Mouse (Mus musculus) stomach, postnatal 0 days (tissue): ENCODE data around the gene Derl3. TPM values are rescaled to one million over a fixed set of nuclear protein-coding genes. Genes with fewer than 3 reads are reported as not detected.
A peak's percentile ranks its signal among the peaks of the same experiment; 100 is the strongest.

Experiments used
- ATAC-seq: fragments of 200-750 bp; cut with Nextera tagmentation; 2 replicates; pipeline ENCODE4 v1.8.0; 2017; ENCODE audit not compliant: low FRiP score, low TSS enrichment
- DNase-seq: peaks from one replicate; pipeline ENCODE4 v3.0.0-alpha.2; 2016; ENCODE audit warnings: low spot score
- H3K27ac ChIP-seq: fragments of 300-500 bp; sonication (generic); replicated peaks from 2 replicates; pipeline ENCODE4 v1.5.1; 2014; ENCODE audit warnings: mild to moderate bottlenecking, control low read depth
- H3K27me3 ChIP-seq: fragments of 300-500 bp; sonication (generic); 2 replicates; pipeline ENCODE4 v1.6.1; 2014; ENCODE audit warnings: low read length; ENCODE audit not compliant: control insufficient read depth, insufficient read depth
- H3K36me3 ChIP-seq: fragments of 300-500 bp; sonication (generic); 2 replicates; pipeline ENCODE4 v1.6.1; 2014; ENCODE audit warnings: low read length, mixed read lengths; ENCODE audit not compliant: control insufficient read depth, insufficient read depth
- H3K4me1 ChIP-seq: fragments of 300-500 bp; sonication (generic); replicated peaks from 2 replicates; pipeline ENCODE4 v1.6.1; 2014; ENCODE audit warnings: antibody characterized with exemption; ENCODE audit not compliant: control insufficient read depth, insufficient read depth
- H3K4me2 ChIP-seq: fragments of 300-500 bp; sonication (generic); replicated peaks from 2 replicates; pipeline ENCODE4 v1.6.1; 2014; ENCODE audit warnings: low read depth, mild to moderate bottlenecking, control low read depth, moderate library complexity
- H3K4me3 ChIP-seq: fragments of 300-500 bp; sonication (generic); 2 replicates; pipeline ENCODE4 v1.5.1; 2014; ENCODE audit warnings: low read depth, low read length, control low read depth
- H3K9ac ChIP-seq: fragments of 300-500 bp; sonication (generic); 2 replicates; pipeline ENCODE4 v1.6.1; 2014; ENCODE audit warnings: mild to moderate bottlenecking, low read length, control low read depth, mixed read lengths
- H3K9me3 ChIP-seq: fragments of 300-500 bp; sonication (generic); 2 replicates; pipeline ENCODE4 v1.6.1; 2016; ENCODE audit warnings: low read length; ENCODE audit not compliant: control insufficient read depth
- CTCF ChIP-seq: IDR thresholded peaks from 2 replicates; pipeline ENCODE4 v1.5.1; 2016; ENCODE audit warnings: antibody characterized with exemption, low read depth, mild to moderate bottlenecking, moderate library complexity
- EP300 ChIP-seq: optimal IDR thresholded peaks from 2 replicates; pipeline ENCODE3; 2016; ENCODE audit warnings: antibody characterized with exemption
- WGBS: fragments of 180-500 bp; shearing (Covaris S2); extraction: QIAGEN DNeasy Blood & Tissue Kit; methylation state at CpG from one replicate; pipeline ENCODE4 v1.1.7; 2014; 5-methylcytosine and 5-hydroxymethylcytosine counted together
- polyA plus RNA-seq: library from polyadenylated mRNA; unstranded; fragments of >200 nt; fragmentation: Nextera tagmentation; extraction: Ambion mirVana; gene quantifications from 2 replicates; pipeline ENCODE4 v1.2.1, GENCODE M21; 2015

Gene Derl3
- polyA plus RNA-seq, 1 experiment from 2014 or later, result 23.6 TPM

DNA sequence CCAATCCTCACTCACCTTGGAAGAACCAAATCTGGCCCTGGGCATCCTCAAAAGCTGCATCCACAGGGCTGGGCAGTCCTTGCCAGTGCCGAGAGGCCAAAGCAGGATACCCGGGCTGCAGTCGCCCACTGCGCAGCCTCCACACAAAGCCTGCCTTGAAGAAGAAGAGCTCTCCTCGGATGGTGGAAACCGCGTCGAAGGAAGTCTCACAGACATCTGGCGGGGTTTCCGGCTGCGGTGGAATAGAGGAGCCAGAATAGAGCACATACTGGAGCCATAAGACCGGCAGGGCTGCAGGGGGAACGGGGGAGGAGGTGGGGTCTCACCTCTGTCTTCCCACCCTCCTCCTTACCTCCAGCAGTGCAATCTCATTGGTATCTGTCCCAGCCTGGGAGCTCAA, 33.2 kb downstream of the Derl3 start:
- no peak for TF ChIP-seq CTCF
- TF ChIP-seq EP300, result no peak
- H3K36me3 ChIP-seq, result peaks cover 4% of the 10 kb centered on the region; the same call in 1 of the 2 replicates
- 86% methylated on average over 13 of the region's 13 CpGs for WGBS

DNA sequence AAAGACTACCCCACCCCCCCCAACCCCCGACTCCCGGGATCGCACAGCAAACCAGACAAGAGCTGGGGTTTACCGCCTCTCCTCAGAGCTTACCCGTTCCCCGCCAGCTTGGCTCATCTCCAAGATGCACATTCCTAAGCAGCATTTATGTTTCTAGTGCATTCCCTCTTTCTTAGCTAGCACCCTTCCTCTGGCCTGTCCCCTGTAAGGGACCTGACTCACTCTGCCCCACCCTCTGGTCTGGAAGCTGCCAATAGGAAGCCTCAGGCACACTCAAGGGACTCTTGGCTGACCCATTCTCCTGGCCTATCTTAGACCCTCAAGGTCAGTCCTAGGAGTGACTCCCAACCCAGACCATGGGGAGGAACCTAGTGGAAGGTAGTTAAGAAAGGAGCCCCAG, 37.1 kb downstream of the Derl3 start:
- WGBS, result 12% methylated on average over 6 of the region's 6 CpGs
- Histone ChIP-seq H3K4me3 (no peak overlapping the region), H3K36me3 (peaks cover 4% of the 10 kb centered on the region; the same call in 1 of the 2 replicates), H3K9me3 (no peaks in the 10 kb centered on the region), H3K9ac (no peak overlapping the region), H3K4me1 (peaks cover 4% of the 10 kb centered on the region; the same call in 1 of the 2 replicates), H3K4me2 (0 out of 2 replicates have a peak overlapping the region, but pooled peaks have one; percentile 14), H3K27ac (no peak overlapping the region), H3K27me3 (no peaks in the 10 kb centered on the region)
- DNase-seq (no peak), ATAC-seq (no peak)
- TF ChIP-seq CTCF (no peak), EP300 (no peak)

More for the DNA sequence above, 33.2 kb downstream of the Derl3 start:
- Histone ChIP-seq H3K27me3 (no peaks in the 10 kb centered on the region), H3K4me1 (no peaks in the 10 kb centered on the region), H3K9me3 (no peaks in the 10 kb centered on the region), H3K4me2 (no peak overlapping the region), H3K27ac (no peak overlapping the region), H3K4me3 (no peak overlapping the region), H3K9ac (no peak overlapping the region)
- DNase-seq (no peak), ATAC-seq (no peak)

DNA sequence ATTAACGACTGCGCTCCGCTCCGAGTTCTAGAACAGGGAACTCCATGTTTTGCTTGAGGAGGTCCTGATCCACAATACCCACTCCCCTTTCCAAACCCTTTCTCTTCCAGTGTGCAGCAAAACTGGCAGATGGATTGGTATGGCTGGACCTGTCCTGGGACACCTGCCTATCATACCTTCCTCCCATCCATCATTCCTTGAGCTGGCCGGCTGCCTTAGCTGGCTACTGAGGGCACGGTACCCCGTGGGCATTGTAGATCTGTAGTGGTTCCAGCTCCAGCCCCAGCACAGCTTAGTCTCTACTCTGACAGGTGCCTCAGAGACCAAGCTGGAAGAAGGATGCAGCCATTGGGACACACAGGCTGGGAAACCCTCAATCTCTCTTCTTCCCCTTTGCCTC, 38.1 kb downstream of the Derl3 start:
- peak overlapping the region; percentile 91 for H3K4me2 ChIP-seq
- H3K36me3 ChIP-seq, result peaks cover under 1% of the 10 kb centered on the region; the same call in 1 of the 2 replicates
- no peaks in the 10 kb centered on the region for H3K9me3 ChIP-seq
- no peak for TF ChIP-seq CTCF
- TF ChIP-seq EP300, result no peak
- H3K4me3 ChIP-seq, result peak overlapping the region; percentile 58; the same call in 1 of the 2 replicates
- no peaks in the 10 kb centered on the region for H3K27me3 ChIP-seq
- 12% methylated on average over 7 of the region's 7 CpGs for WGBS
- H3K27ac ChIP-seq, result no peak overlapping the region
- peak overlapping the region; percentile 82; the same call in 1 of the 2 replicates for H3K9ac ChIP-seq
- no peak for DNase-seq
- ATAC-seq, result no peak
- peaks cover 6% of the 10 kb centered on the region; the same call in 1 of the 2 replicates for H3K4me1 ChIP-seq

DNA sequence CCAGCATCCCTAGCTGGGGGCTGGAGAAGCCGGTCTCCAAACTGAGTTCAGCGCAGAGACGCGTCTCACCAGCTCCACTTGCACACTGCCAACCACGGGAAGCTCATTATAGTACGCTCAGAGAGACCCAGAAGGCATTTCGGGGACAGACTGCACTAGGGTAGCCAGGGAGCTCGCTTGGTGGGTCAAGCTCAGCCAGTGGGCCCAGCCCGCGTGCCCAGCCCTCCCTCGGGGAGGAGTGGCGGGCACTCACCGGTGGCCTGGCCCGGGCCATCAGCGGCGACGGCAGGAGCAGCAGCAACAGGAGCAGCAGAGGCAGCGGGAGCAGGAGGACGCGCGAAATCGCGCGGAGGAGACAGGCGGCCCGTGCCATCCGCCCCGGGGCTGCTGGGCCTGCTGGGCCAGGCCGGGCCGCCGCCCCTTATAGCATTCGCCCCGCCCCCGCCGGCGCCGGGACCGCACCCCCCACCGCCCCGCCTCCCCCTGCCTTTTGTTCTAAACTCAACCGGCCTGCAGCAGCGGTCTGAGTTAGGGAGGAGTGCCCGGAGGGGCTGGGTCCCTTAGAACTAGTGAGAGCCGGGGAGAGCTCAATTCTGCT, 39.0 kb downstream of the Derl3 start:
- Histone ChIP-seq H3K4me1 (peaks cover 11% of the 10 kb centered on the region), H3K9me3 (no peaks in the 10 kb centered on the region), H3K27ac (peak overlapping the region; percentile 45; the same call in 1 of the 2 replicates), H3K4me3 (peak overlapping the region; percentile 58), H3K9ac (peak overlapping the region; percentile 82), H3K27me3 (no peaks in the 10 kb centered on the region), H3K4me2 (peak overlapping the region; percentile 91), H3K36me3 (no peaks in the 10 kb centered on the region)
- 1% methylated on average over 41 of the region's 44 CpGs for WGBS
- ATAC-seq (peak; percentile 65), DNase-seq (peak; percentile 81)
- TF ChIP-seq CTCF (no peak), EP300 (no peak)

DNA sequence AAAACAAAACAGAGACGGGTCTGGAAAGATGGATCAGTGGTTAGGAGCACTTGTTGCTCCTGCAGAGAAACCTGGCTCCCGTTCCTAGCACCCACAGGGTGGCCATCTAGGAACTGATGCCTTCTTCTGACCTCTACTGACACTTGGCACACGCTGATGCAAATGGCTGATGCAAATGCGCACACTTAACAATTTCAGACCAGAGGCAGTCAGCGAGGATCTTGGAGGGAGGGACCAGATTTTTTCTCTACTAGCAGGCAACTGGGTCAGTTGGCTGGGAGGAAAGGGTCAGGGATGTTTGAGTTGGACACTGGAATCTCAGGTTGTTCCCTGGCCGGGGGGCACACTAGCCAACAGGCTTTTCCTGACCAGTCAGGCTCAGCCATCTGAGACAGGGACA, 39.7 kb downstream of the Derl3 start, which contains the start of gene Chchd10:
TSS of gene Chchd10 (plus strand) at position 240 of the 400 bp plus-strand sequence.
- Histone ChIP-seq H3K9me3 (no peaks in the 10 kb centered on the region), H3K9ac (peak within 1 kb of the TSS; percentile 82), H3K4me3 (peak within 1 kb of the TSS; percentile 58), H3K4me2 (peak within 1 kb of the TSS; percentile 91), H3K27ac (peak within 1 kb of the TSS; percentile 45; the same call in 1 of the 2 replicates), H3K36me3 (no peaks in the 10 kb centered on the region), H3K27me3 (no peaks in the 10 kb centered on the region), H3K4me1 (peaks cover 11% of the 10 kb centered on the region)
- ATAC-seq (no peak), DNase-seq (no peak)
- 45% methylated on average over 6 of the region's 6 CpGs for WGBS
- TF ChIP-seq CTCF (no peak), EP300 (no peak)

DNA sequence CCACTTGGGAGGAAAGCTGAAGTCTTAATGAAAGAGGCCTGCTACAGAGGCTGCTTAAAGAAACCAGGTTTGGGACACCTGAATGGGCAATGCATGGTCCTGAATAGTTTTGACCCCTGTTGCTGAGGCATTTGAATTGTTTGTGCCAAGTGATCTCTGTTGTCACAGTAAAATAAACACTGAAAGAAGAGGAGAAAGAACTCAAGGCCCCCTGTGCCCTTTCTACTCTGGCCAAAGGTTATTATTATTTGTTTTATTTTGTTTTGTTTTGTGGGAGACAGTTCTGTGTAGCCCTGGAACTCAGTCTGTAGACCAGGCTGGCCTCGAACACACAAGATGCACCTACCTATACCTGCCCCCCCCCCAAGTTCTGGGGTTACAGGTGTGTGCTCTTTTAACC, 41.8 kb downstream of the Derl3 start:
- Histone ChIP-seq H3K27ac (no peak overlapping the region), H3K4me2 (no peak overlapping the region; the same call in 1 of the 2 replicates), H3K4me3 (no peak overlapping the region), H3K36me3 (no peaks in the 10 kb centered on the region), H3K9ac (no peak overlapping the region), H3K9me3 (no peaks in the 10 kb centered on the region), H3K4me1 (peaks cover 11% of the 10 kb centered on the region), H3K27me3 (no peaks in the 10 kb centered on the region)
- 65% methylated on average over 1 of the region's 1 CpGs for WGBS
- DNase-seq (no peak), ATAC-seq (no peak)
- TF ChIP-seq EP300 (no peak), CTCF (no peak)
